Mouse (Mus musculus) ovary, postnatal 14 days (tissue): ENCODE data around the gene Lamb3.
"Not testable (repeated sequence)": the region's sequence is repeated elsewhere in the genome, so short reads cannot be mapped to it uniquely, and the experiment has no call there.

ENCODE experiments used
- DNase-seq: peaks from one replicate; pipeline ENCODE4 v3.0.0; 2022; ENCODE audit warnings: low spot score

Gene Lamb3

DNA sequence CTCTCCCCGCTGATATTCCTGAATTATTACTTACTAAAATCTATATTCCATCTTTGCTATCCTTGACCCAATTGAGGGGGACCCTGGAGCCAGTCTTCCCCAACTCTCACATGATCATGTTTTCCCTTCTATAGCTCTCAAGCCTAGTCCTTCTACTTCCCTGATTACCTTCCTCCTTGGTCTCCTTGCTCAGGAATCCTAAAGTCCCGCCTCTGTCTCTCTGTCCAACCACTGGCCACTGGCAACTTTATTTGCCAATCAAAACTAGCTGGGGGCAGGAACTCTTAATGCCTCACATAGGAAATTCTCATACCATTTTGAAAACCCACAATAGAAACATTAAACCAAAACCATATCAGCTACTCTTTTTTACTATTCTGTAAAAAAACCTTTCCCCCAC lies 73.8 kb downstream of the Lamb3 start:
- DNase-seq = no peak

GRCm38 (mm10) chr1:193284228-193284779 lies 76.8 kb downstream of the Lamb3 start:
- DNase-seq = no peak

DNA sequence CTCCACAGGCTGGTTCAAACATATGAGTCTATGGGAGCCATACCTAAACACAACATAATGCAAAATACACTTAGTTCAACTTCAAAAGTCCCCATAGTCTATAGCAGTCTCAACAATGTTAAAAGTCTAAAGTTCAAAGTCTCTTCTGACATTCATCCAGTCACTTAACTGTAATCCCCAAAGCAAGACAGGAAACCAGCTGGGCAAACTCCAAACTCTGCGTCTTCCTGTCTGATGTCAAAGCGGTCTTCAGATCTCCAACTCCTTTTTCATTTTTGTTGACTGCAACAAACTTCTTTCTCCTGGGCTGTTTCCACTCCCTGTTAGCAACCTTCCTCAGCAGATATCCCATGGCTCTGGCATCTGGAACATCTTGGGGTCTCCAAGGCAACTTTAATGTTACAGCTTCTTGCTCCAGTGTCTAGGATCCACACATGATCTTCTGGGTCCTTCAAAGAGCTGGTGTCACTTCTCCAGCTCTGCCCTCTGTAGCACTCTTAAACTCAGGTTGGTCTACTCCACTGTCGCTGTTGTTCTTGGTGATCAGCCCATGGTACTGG lies 78.3 kb downstream of the Lamb3 start:
- not testable (repeated sequence) for DNase-seq

DNA sequence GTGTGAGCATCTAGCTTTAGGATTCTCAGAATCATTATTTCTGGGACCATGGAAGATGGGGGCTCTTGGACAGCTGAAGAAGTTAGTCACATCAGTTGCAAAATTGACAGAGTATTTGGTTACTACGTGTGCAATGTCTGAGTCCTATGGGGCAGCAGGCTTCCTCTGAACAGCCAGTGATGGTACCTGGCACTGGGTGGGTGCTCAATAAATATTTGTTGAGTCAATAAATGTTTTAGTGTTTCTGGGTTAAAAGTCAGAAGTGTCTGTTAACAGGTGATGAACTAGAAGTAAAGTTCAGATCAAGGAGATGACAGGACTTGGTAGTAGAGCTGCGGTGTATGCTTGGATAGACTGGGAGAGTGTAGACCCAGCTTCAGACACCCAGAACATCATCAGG lies 80.1 kb downstream of the Lamb3 start:
- no peak for DNase-seq

- no peak for DNase-seq
These were observed 81.6 kb downstream of the Lamb3 start for GRCm38 (mm10) chr1:193289076-193289475.

DNA sequence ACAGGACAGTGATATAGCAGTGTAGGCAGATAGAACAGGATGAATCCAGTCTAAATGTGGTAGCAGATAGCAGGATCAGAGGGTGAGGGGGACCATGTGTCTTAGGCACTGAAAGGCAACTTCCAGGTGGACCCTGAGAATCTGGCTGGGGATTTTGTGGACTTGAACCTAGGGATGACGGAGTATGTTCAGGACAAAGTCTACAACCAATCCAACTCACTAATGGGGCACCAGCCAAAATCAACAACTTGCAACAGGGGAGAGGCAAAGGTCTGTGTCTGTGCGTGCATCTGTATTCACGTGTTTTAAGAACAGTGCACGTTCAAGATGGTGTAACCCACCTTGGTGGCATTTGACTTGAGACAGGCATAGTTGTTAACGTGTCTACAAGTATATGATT lies 82.4 kb downstream of the Lamb3 start:
- no peak for DNase-seq

- no peak for DNase-seq
These were observed 83.2 kb downstream of the Lamb3 start for GRCm38 (mm10) chr1:193290686-193291085.

- no peak for DNase-seq
These were observed 85.5 kb downstream of the Lamb3 start for GRCm38 (mm10) chr1:193293039-193293438.

DNA sequence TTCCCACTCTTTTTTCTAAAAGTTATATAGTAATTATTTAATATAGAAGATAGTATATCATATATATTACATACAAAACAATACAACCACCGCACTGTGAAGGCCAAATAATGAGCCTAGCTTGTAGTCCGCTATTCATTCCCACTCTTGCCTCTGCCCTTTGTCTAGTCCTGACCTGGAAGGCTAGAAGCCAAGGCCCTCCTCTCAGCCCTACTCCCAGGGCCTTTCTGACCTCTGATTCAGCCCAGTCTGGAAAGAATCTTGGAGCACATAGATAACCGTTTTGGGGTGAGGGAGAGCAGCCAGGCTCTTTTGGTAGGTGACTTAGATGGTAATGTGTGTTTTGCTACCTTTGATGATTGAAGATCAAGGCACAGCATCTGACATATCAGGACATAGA lies 86.4 kb downstream of the Lamb3 start:
- DNase-seq = no peak

DNA sequence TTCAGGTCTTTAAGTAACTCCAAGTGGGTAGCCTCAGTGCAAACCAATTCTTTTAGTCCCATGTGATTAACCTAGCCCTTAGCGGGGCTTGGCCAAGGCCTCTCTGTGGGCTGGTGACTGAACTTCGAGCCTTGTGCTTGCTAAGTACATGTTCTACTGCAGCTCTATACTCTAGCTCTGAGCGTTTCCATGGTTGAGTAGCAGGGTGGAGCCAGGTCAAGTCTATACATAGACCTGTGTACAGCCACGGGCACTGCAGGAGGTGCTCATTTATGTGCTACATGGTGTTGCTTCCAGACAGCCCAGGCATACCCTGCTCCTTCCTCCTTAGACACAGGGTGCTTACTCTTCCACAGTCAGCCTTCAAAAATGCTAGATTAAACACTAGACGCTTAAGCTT lies 88.4 kb downstream of the Lamb3 start:
- no peak for DNase-seq

DNA sequence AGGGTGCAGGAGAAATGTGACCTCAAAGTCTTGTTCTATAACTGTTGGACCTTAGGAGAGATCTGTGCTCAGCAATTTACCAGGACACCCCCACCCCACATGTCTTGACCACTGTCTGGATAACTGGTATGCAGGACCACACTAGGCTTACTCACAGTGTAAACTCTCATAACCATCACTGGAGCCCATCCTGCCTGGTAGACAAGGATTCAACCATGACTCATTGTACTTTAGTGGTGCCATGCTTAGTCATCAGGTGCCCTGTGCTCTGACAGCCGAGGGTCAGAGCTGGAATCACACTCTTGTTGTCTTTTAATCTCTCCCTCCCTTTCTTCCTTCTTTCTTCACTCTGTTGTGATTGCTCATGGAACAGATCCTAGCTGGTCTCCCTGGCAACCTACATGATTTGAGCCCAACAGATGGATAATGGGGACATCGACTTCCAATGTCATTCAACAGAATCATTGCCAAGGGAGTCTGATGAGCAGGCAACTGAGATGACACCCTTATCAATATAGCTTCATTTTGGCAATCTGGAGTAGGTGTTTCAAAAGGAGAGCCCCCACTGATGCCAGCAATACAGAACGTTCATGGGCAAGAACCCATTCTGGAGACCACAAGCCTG lies 90.8 kb downstream of the Lamb3 start:
- DNase-seq = no peak

GRCm38 (mm10) chr1:193299995-193300394 lies 92.5 kb downstream of the Lamb3 start:
- no peak for DNase-seq

DNA sequence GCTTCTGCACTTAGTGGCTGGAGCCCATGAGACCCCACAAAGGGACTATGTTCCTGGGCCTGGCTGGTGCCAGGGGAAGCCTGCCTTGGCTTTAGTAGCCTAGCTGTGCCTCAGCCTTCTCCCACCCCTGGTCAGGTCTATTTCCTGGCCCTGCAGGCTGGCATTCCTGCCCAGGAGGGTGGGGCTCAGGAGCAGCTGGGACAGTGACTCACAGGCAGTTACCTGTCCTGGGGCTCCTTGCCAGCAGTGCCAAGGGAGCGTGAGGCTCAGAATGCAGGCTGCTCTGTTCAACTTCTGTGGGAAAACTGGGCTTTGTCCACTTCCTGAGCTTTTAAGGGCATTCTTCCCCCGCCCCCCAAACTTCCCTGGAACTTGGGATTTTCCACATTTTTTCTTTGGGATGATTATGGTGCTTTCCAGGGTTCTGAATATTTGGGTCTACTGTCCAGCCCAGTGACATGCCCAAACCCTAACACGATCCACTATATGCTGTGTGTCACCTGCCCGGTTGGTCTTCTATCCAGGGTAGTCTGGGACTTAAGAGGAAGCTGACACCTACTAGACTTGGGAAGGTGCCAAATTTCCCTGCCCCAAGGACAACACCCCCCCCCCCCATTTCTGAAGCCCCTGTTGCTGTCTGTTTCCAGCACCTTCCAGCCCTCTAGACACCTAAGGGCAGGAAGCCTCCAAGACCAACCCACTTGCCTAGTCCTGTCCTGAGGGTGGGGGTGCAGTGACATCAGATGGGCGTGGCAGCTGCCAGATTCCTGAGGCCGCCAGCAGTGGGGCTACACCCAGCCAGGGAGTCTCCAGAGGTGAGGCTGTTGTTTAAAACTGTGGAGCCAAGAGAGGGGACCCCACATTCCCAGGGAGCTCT lies 94.0 kb downstream of the Lamb3 start:
- DNase-seq = no peak

- DNase-seq = no peak
These were observed 94.5 kb downstream of the Lamb3 start for GRCm38 (mm10) chr1:193302093-193302405.

- DNase-seq = no peak
These were observed 95.6 kb downstream of the Lamb3 start for GRCm38 (mm10) chr1:193303096-193303495.

- DNase-seq = no peak
These were observed 97.9 kb downstream of the Lamb3 start for GRCm38 (mm10) chr1:193305386-193305785.

DNA sequence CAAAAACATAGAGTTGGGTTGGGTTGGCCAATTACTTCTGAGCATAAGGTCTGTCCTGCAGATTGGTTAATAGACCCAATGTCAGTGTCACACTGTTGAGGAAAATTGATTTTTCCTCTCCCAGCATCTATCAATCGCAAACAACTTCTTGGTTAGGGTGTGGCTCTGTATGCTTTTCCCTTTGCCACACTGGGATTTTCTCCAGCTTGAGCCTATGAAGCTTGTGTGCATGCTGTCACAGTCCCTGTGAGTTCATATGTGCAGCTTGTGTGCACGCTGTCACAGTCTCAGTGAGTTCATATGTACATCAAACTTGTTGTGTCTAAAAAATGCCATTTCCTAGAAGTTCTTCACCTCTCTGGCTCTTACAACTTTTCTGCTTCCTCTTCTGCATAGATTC lies 99.3 kb downstream of the Lamb3 start:
- DNase-seq = no peak

- DNase-seq = no peak
These were observed 102.5 kb downstream of the Lamb3 start for GRCm38 (mm10) chr1:193309785-193310518.

DNA sequence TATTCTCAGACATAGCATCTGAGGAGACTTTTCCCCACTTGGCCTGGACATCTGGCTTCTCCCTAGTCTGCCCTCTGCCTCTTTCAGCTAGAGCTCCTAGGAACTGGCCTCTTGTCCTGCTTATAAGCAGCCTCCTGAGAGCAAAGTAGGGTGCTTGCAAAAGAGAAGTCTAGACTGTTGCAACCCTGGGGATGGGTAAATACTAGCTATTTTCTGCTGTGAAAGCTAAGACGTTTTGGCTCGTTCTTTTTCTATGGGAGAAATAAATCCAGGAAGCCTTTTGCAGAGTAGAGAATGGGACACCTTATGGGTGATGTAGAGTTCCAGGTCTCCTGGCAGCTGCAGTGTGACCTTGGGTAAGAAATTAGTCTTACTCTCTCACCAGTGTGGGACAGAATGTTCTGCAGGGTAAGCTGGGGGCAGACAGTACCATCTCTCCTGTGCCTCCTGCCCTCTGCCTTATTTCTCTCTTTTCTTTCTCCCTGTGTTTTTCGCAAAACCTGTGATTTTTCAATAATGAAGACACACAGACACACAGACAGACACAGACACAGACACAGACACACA lies 103.1 kb downstream of the Lamb3 start:
- no peak for DNase-seq

DNA sequence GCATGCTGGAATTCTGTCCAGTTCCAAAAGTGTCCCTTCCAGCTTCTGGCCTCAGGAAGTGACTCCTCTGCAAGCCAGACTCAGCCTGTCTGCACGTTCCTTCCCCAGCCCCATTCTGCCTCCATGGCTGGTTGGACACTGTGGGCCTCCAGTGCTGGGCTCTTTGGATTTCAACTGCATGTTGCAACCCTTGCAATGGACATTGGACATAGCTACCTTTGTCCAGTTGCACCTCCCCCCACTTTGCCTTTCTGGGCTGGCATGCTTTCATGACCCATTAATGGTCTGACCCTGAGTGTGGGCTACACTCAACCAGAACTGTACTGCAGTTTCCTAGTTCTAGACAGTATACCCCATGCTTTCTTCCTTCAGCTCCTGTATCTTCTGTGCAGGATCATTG lies 104.1 kb downstream of the Lamb3 start:
- no peak for DNase-seq

- DNase-seq = peak; percentile 66
These were observed 108.3 kb downstream of the Lamb3 start for GRCm38 (mm10) chr1:193315705-193316357.

DNA sequence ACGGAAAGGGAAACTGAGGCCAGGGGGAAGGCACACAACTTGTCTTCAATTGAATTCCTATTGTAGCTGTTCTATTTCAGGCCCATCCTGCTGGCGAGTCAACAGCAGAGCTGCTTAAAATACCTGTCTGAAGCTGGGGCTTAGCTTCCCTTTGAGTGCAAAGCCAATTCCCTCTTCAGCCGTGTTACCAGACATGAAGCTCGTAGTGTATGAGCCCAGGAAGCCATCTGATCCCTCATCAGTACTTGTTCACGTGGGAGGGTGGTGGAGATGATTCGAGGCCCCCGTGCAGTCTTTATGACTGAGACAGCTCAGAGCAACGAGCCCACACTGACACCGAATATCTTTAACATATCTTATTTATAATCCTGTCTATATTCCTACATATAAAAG lies 108.9 kb downstream of the Lamb3 start:
- no peak for DNase-seq
